Mouse (Mus musculus) layer of hippocampus, adult 11-12 months (tissue): ENCODE data around the gene Pitpna.

Source experiments
- DNase-seq: peaks from one replicate; pipeline ENCODE4 v3.0.0; 2022; ENCODE audit warnings: low spot score

Pitpna gene

DNA sequence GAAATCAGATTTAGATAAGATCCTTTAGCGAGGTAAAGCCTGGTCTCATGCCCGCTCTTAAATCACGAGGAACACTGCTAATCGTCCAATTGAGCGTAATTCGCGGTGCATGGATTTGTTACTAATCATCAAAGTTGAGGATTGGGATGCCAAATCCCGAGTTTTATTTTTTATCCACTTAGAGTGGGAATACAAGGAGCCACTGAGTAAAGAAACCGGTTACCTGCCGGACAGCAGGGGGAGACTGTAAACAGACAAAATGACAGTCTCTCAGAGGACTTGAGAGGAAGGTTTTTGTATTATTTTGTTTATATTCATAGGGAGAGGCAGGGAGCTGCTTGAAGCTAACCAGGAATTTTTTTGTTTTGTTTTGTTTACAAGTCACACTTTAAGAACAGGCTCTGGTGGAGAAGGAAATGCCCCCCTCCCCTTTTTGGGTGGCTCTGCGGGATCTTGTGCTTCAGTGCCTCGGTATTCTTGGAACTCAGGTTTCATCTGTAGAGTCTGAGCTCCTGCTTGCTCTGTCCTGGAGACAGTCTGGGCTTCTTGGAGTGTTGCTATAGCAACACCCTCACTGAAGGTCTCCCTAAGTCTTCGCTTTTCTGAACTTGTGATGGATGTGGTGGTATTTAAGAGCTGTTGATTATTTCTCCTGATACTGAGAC lies 43.8 kb downstream of the Pitpna start:
- DNase-seq = no peak

DNA sequence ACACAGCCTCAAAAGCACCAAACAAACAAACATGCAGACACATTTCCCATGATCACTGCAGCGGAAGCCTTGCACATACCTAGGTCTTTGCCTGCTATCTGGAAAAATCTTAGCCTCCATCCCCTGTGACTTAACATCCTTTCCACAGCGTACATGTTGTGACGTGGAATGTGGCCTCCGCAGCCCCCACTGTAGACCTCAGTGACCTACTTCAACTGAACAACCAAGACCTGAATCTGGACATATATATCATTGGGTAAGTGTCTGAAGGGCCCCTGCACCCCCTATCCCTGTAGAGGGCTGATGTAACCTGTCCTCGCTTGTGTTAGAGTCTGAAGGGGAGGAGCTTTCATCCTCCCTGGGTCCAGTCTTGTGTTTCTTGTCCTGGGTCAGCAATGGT lies 45.0 kb downstream of the Pitpna start:
- no peak for DNase-seq

DNA sequence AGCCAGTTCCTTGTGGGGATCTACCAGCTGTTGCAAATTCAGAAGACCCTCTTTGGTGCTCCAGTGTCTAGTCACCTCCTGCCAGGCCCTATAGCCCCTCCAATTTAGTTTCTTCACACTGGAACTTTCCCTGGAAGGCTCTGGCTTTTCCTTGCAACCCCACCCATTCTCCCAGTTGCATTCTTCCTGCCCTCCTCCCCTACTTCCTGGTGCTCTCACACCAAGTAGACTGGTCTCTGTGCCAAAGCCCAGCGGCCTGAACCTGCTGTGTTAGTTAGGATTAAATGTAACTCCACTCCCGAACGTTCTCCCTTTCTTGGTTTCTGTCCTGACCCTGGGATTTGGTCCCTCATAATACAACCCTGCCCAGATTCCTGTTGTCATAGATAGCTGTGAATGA lies 46.9 kb downstream of the Pitpna start:
- no peak for DNase-seq

DNA sequence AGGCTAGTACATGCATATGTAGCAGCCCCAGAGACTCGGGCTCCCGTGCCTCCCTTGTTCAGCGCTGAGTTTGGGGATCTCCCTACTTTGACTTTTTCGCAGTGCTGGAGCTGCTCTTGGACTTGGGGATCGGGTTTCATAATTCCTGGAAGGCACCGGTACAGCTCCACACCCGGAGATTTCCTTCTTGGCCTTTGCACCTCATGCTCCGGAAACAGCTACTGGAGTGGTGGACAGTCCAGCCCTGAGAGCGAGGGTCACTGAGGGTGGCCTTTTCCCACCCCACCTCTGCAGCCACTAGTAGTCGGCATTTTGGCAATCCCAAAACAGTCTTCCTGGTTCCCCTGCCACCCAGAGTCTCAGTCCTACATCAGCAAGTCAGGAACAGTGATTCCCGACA lies 47.4 kb downstream of the Pitpna start:
- no peak for DNase-seq

DNA sequence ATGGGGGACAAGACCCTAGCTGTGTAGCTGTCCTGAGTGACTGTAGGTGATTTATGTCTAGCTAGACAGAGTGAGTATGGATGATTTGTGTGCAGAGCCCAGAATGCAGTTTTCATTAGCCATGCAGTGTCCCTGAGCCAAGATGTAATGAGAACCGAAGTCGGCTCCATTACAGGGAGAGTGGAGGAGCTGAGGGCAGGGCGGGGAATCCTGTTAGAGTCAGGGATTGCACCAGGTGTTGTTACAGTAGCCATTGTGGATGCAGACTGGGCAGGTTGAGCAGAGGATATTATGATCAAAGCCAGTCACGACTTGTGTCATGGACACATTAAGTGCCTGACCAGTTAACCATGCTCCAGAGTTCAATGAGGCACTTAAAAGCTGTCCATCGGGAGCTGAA lies 55.4 kb downstream of the Pitpna start:
- DNase-seq = no peak

DNA sequence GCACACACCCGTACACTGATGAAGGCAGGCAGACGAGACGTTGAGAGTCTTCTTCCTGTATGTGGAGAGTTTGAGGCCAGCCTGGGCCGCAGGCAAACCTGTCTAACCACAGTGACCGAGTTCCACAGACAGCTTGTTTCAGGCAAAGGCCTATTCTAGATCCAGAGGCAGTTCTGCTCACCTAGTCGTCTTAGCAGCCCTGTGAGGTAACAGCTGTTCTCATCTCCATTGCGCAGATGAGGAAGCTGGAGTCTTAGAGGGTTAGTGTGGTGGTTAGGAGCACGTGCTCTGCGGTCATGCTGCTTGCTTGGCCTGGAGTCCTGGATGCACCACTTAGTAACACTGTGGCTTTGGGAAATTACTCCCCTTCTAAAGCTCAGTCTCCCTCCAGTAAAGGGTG lies 56.8 kb downstream of the Pitpna start:
- DNase-seq = no peak

DNA sequence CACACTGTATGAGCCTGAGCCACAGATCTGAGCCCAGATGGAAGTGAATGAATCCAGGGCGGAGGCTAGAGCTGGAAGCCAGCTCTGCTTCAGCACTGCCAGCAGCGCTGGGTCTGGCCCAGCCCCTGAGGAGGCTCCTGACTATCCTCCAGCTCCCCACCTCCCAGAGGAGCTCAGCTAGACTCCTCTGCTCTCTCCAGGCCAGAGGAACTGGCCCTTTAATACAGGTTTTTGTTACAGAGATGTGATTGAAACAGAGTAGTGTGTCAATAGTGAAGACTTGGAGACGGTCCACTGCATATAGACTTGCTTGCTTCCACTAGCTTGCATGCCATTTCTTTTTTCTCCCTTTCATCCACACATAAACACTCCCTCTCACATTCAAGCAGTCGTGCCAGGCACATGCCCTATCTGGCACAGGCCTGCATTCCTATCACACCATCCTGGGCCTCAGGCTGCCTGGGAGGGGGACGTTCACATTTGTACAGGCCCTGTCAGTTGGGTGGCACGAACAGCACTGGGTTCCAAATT lies 59.8 kb downstream of the Pitpna start:
- DNase-seq = peak; percentile 63

DNA sequence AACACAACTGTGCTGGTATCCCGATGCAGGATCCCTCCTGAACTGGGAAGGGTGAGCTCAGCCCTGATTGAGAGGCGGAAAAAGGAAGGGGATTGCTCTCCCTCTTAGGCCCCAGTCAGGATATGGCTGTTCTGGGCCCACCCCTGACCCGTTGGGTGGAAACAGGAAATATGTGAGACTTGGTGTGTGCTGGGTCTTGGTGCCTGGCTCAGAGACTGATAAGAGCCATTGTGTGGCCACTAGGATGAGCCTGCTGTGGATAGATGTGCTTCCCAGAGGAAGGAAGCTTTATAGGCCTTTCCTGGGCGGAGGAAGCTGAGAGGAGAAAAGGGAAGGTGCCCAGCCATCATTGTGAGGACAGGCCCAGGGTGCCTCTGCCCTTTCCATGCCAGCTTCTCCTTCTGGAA lies 61.3 kb downstream of the Pitpna start:
- DNase-seq = no peak

DNA sequence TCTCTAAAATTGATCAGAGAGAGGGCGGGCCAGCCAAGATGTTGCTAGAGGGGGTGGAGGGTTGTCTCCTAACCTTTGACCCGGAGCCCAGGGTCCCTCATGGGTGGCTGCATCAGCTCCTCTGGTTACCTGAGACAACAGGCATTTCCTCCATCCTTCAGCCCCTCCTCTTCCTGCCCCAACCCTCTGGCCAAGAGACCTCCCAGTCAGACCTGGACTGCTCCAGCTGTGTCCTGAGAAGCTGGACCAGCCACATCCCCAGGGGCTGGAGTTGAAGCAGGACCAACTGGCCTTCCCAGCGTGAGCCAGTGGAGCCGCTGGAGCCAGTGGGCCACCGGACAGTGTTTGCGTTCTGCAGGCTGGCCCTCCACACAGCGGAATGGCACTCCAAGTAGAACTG lies 62.4 kb downstream of the Pitpna start, which contains the start of gene Myo1c:
Gene Myo1c, plus strand, starts transcription at position 194 of the 400 bp plus-strand sequence.
- DNase-seq = no peak

DNA sequence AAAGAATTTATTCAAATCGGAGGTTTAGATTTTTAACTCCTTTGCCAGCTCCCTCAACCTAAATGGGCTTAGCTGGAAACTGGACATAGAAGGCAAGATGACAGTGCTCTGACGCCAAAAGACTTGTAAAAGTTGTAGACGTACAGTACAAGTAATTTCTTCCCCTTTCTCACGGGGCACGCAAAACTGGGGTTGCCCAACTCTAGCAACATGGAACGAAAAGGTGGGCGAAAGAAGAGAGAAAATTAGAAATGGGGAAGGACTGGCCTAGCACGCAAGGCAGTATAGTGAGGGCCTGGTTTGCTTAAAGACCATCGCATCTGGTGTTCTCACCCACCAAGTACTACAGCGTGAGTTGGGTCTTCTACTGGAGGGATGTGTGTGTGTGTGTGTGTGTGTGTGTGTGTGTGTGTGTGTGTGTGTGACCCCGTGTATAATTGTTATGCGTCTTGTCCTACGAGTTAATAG lies 63.1 kb downstream of the Pitpna start:
- DNase-seq = no peak

DNA sequence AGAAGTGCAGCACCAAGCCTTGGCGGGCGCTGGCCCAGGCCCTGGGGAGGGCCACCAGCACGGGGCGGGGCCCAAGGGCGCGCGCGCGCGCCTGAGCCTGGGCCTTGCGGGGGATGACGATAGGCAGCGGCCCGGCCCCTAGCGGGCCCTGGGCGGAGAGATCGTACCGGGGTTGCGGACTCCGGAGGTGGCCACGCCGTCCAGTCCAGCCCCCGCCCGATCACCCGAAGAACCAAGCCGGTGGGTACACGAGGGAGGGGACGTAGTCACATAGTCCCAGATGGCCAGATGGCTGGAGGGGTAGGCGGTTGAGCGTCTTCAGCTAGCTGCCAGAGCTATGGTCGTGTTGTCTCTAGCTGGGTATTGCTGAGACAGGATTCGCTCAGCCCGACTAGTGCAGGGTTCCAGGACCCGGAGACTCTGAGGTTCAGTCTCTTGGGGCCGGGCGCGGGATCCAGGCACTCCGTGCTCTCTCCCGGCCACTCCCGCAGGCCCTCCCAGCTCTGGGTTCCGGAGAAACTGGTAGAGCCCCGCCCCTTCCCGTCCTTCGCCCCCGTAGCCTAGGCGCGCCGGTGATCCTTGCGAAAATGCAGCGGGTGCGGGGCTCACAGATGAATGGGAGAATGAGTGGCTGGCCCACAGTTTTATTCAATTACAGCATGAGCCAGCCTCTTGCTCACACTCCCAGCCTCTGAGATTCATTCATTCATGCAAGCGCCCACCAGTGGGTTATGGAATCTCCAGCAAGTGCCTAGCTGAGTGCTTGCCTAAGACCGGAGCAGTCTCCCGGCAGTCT lies 63.7 kb downstream of the Pitpna start:
- DNase-seq = peak; percentile 69

DNA sequence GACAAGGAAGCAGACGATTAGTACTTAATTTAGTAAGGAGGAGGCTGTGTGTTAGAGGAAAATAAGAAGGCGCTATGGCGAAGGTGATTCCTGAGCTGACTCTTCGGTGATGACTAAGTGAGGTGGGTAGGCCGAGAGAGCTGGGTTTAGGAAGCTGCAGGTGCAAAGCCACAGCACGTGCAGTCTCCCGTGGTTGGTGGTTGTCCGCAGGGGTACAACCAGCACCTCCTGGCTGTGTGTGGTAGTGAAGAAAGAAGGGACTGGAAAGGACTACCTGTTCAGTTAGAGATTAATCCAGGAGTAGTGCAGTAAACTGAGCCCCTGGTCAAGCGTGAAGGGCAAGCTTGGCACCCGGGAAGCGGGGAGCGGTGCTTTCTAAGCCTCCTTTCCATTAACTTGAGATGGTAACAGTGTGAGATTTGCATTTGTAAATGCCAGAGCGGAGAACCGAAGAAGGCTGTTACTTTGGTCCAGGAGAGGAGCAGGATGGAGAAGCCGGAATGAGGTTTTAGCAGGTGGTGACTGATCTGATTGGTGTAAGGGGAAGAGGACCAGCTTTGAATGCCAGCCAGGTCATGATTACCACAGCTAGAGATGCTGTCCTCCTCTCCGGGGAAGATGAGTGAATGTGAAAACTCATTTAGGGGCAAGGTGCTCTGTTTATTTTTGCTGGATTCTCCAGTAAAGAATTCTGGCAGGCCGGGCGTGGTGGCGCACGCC lies 64.5 kb downstream of the Pitpna start:
- DNase-seq = no peak

DNA sequence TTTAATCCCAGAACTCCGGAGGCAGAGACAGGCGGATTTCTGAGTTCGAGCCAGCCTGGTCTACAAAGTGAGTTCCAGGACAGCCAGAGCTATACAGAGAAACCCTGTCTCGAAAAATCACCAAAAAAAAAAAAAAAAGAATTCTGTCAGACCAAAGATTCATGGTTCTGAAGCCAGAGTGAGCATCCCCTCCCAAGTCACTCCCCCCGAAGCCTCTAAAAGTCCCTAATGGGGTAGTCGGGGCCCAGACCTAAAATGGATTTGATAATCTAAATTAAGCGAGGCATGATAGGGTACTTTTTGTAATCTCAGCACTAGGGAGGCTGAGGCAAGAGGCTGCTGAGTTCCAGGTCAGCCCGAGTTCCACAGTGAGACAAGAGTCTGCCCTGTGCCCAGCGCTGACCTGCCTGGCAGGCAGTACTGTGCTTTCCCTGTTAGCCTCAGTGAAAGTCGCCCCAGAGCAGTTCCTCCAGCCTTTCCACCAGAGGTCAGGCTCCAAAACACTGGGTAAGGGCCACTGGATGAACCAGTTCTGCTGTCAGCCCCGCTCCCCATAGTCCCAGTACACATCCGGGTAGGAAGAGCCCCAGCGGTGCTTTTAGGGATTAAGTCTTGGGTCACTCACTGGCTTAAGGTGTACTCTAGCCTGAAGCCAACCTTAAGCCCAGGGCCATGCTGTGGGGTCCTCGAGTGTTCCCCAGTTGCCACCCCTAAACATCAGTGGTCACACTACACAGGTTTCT lies 65.2 kb downstream of the Pitpna start:
- DNase-seq = no peak

DNA sequence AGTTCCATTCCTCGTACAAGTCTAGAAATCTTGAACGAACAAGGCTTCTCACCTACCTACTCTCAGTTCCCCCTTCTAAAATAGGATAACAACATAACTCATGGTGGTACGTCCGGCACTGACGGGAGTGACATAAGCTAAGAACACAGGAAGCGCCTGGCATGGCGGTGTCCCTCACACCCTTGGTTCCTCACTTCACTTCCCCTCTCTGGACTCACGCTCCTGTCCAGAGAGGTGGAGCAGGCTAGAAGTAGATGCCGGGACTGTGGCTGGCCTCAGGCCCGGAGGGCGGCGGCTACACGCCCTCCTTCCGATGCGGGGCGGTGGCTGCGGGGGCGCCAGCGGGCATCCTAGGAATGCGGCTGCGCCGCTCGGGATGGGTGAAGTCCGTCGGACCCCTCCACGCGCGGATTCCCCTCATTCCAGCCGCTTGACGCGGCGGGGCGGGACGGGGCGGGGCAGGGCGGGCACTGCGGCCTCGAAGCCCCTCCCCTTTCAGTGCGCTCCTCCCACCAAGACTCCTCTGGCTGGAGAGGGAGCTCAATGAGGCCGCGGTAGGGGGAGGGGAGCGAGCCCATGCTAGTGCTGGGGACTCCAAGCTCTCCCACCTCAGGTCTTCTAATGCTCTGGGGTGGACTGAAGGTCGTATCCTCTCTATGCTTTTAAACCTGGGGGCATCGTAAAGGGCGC lies 66.0 kb downstream of the Pitpna start:
- DNase-seq = peak; percentile 69

DNA sequence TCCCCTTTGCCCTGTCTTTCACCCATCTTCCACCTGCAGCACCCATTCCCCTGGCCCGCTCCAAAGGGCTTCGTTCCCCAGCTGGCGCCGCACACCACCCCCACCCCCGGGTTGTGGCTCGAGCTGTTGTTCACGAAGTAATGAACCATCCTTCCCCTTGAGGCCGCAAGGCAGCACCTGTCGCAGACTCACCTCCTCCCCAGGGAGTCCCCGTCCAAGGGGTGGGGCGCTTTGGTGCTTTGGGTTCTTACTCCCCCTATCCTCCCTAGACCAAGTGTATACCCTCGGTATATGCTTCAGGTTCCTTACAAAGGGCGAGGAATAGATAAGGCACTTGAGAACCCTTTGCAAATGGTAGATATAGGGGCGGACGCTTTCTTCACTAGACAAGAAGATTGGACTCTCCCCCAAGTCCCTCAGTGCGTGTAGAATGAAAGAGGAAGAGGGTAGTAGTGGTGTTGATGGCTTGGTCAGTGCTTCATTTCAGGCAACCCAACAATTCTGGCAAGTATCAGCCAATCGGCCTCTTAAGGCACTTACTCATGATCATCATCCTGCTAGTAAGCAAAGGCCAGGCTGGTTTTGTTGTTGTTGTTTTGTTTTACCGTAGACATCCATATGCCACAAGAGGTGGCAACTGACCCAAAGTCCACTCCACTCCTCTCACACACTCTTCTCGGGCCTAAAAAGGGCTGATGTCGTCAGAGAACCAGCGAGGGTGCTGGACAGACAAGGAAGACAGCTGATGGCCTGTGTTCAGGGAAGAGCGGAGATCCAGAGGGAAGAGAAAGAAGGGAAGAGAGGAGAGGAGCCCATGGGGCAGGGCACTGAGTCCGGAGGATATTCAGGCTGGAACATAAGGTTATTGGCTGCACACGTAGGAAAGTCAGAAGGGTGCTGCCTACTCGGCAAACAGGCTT lies 66.8 kb downstream of the Pitpna start:
- no peak for DNase-seq

DNA sequence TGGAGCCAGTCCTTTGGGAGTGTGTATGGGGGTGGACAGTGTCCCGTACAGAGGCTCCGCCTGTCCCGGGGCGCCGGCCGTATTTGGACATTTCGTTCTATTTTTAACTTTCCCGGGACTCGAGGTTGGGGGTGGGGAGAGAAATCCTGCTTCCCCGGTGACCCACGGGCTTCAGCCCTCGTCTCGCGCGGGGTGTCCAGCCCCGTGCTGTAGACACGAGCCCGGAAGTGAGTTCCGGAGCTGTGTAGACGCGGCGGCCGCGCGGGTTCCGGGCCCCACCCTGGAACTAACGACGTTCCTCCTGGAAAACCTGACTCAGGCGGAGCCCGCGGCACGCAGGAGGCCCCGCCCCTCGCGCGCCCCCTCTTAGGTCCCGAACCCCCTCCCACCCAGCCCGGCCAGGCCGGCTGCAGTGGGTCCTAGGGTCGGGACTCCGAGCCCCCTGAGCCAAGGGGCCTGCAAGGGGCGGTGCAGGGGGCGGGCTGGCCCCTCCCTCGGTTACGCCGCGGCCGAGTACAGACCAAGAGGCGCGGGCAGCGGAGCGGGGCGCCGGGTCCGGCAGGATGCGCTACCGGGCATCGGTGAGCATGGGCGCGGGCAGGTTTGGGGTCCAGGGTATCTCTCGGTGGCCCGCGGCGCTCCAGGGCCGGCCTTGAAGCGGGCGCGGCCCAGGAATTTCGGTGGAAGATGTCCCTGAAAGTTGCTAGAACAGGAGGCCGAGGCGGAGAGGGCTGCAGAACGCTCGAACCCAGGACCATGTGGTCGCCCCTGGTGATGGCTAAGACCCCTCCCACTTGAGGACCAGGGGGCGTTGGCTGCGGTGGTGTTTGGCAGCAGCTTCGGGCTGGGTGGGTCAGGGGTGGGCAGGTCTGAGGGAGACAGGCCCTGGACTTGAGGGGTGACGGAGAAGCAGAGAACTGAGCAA lies 68.0 kb downstream of the Pitpna start:
- peak; percentile 60 for DNase-seq

DNA sequence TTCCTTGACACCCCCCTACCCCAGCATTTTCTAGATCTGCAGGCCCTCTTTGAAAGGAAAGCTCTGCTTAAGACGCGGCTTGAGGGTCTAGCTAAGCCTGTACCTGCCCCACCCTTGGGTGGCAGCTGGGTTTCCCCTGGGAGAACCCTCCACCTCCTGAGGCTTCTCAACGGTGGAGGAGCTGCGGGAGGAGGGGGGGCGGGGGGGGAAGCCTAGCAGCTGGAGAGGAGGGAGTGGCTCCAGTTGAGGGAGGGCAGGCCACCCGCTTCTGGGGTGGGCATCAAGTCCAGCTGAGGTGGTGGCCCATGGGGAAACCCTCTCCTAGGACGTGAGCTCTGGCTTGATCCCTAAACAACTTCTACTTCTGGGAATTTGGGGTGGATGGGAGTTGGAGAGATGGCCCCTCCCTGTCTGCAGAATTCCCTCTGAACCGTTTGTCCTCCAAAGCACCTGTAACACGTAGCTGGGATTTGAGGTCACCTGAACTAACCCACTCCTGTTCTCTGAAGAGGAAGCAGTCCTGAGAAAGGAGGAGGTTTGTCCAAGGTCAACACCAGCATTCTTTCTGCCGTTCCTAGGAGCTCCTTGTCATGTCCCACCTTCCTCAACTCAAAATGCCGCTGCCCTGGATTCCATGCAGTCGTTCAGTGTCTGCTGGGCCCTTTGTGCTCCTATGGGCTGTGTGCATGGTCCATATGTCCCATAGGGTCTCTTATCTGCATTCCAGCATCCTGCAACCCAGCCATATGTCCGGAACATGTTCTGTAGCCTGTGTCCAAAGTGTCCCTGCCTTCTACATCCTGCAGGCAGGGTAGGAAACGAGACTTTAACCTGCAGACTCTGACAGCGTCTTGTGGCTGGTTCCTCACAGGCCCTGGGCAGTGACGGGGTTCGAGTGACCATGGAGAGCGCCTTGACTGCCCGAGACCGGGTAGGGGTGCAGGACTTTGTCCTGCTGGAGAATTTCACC lies 69.0 kb downstream of the Pitpna start:
- DNase-seq = no peak

DNA sequence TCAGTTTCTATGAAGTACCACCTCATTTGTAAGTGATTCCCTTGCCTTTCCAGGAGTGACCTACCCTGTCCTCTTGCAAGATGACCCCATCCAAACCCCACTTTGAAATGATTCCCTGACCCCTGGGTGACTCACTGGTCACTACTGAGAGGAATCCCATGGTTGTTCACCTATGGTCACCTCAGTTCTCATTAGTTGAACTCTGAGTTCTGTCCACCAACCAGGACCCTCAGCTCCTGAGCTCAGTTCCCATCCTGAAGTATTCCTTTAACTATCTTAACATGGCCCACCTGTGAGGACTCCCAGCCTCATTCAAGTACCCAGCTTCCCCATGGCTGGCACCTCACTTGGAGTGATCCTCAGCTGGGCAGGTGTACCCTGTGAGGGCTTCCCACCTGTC lies 69.9 kb downstream of the Pitpna start:
- DNase-seq = no peak
